Mouse (Mus musculus) spleen, adult 2 months (tissue): ENCODE results near the gene Hmox1. TPM values are rescaled to one million over a fixed set of nuclear protein-coding genes. Genes with fewer than 3 reads are reported as not detected.
A peak's percentile ranks its signal among the peaks of the same experiment; 100 is the strongest.

Experiments used
- DNase-seq, 2 experiments: peaks; one replicate each; pipeline versions ENCODE4 v3.0.0 to v3.0.0-alpha.2; 2012 to 2021; ENCODE audit warnings: low spot score in 2 of 2, low read depth in 1 of 2
- H3K27ac ChIP-seq: fragments of 200-500 bp; 2 replicates; pipeline ENCODE4 v1.5.1; 2012; ENCODE audit warnings: low read length, inconsistent platforms; ENCODE audit not compliant: insufficient read depth
- H3K27me3 ChIP-seq: fragments of 200-500 bp; 2 replicates; pipeline ENCODE4 v1.6.1; 2012; ENCODE audit warnings: mild to moderate bottlenecking, moderate library complexity, low read length, inconsistent platforms; ENCODE audit not compliant: control insufficient read depth, insufficient read depth
- H3K36me3 ChIP-seq: fragments of 200-500 bp; 2 replicates; pipeline ENCODE4 v1.6.1; 2012; ENCODE audit warnings: mild to moderate bottlenecking, low read length, inconsistent platforms; ENCODE audit not compliant: control insufficient read depth, insufficient read depth
- H3K4me1 ChIP-seq: fragments of 200-500 bp; 2 replicates; pipeline ENCODE4 v1.6.1; 2011; ENCODE audit warnings: inconsistent platforms; ENCODE audit not compliant: control insufficient read depth, insufficient read depth, insufficient read length
- H3K4me3 ChIP-seq: fragments of 200-500 bp; 2 replicates; pipeline ENCODE4 v1.5.1; 2011; ENCODE audit warnings: mild to moderate bottlenecking, inconsistent platforms; ENCODE audit not compliant: insufficient read depth, insufficient read length; ENCODE audit errors: extremely low read depth
- CTCF ChIP-seq: fragments of 200-500 bp; IDR thresholded peaks from 2 replicates; pipeline ENCODE4 v1.5.1; 2011; ENCODE audit warnings: mild to moderate bottlenecking, inconsistent platforms; ENCODE audit not compliant: insufficient read depth, insufficient read length, insufficient replicate concordance; ENCODE audit errors: extremely low read depth
- POLR2A ChIP-seq: fragments of 200-500 bp; IDR thresholded peaks from 2 replicates; pipeline ENCODE4 v1.6.1; 2011; ENCODE audit warnings: low read depth, low read length, inconsistent platforms
- WGBS: fragments of 180-500 bp; shearing (Covaris S2); methylation state at CpG from one replicate; pipeline ENCODE4 v1.1.7; 2018; 5-methylcytosine and 5-hydroxymethylcytosine counted together
- polyA plus RNA-seq: library from polyadenylated mRNA; depleted of rRNA; stranded (reverse); fragments of >200 nt; gene quantifications from 2 replicates; pipeline ENCODE4 v1.2.3, GENCODE M21; 2012

Hmox1 gene
- polyA plus RNA-seq, 1 experiment, result 386 TPM

- H3K27ac ChIP-seq, result no peak overlapping the region
- H3K4me1 ChIP-seq, result peaks cover 12% of the 10 kb centered on the region; the same call in 1 of the 2 replicates
- no peak for DNase-seq
- H3K27me3 ChIP-seq, result no peaks in the 10 kb centered on the region; the same call in 1 of the 2 replicates
- no peaks in the 10 kb centered on the region for H3K36me3 ChIP-seq
- TF ChIP-seq POLR2A, result no peak
- TF ChIP-seq CTCF, result no peak
- no peak overlapping the region for H3K4me3 ChIP-seq
Observed at GRCm38 (mm10) chr8:75087127-75087526, 6.3 kb upstream of the Hmox1 start.

- DNase-seq, result peak in 1 of 2 experiments; percentile 19
- H3K36me3 ChIP-seq, result no peaks in the 10 kb centered on the region
- WGBS, result 13% methylated on average over 6 of the region's 6 CpGs
- no peak for TF ChIP-seq POLR2A
- TF ChIP-seq CTCF, result no peak
- no peak overlapping the region for H3K27ac ChIP-seq
- peaks cover 8% of the 10 kb centered on the region; the same call in 1 of the 2 replicates for H3K4me1 ChIP-seq
- H3K4me3 ChIP-seq, result no peak overlapping the region
- no peaks in the 10 kb centered on the region; the same call in 1 of the 2 replicates for H3K27me3 ChIP-seq
Observed at GRCm38 (mm10) chr8:75088989-75089881, 4.2 kb upstream of the Hmox1 start.

- H3K27ac ChIP-seq, result no peak overlapping the region
- no peak for DNase-seq
- H3K4me3 ChIP-seq, result no peak overlapping the region
- 87% methylated on average over 4 of the region's 4 CpGs for WGBS
- TF ChIP-seq CTCF (no peak), POLR2A (no peak)
- peaks cover 8% of the 10 kb centered on the region; the same call in 1 of the 2 replicates for H3K4me1 ChIP-seq
- no peaks in the 10 kb centered on the region for H3K36me3 ChIP-seq
- H3K27me3 ChIP-seq, result no peaks in the 10 kb centered on the region; the same call in 1 of the 2 replicates
Observed at GRCm38 (mm10) chr8:75090781-75091365, 2.5 kb upstream of the Hmox1 start.

- WGBS, result 87% methylated on average over 4 of the region's 4 CpGs
- TF ChIP-seq CTCF (no peak), POLR2A (no peak)
- Histone ChIP-seq H3K27ac (no peak overlapping the region), H3K36me3 (no peaks in the 10 kb centered on the region), H3K4me3 (no peak overlapping the region), H3K27me3 (no peaks in the 10 kb centered on the region; the same call in 1 of the 2 replicates), H3K4me1 (no peaks in the 10 kb centered on the region)
- DNase-seq, result no peak
Observed at GRCm38 (mm10) chr8:75102956-75103355, 9.5 kb downstream of the Hmox1 start.

GRCm38 (mm10) chr8:75103376-75103878 lies 10.0 kb downstream of the Hmox1 start:
- no peak for TF ChIP-seq POLR2A
- no peak for TF ChIP-seq CTCF
- DNase-seq, result no peak
- H3K4me3 ChIP-seq, result no peak overlapping the region

GRCm38 (mm10) chr8:75108527-75109235 lies 15.3 kb downstream of the Hmox1 start:
- H3K36me3 ChIP-seq, result peaks cover 2% of the 10 kb centered on the region; the same call in 1 of the 2 replicates
- peak overlapping the region; percentile 89 for H3K27ac ChIP-seq
- H3K4me1 ChIP-seq, result peaks cover 4% of the 10 kb centered on the region; the same call in 1 of the 2 replicates
- H3K4me3 ChIP-seq, result peak overlapping the region; percentile 84
- H3K27me3 ChIP-seq, result no peaks in the 10 kb centered on the region
- peak; percentile 97 for TF ChIP-seq CTCF
- no peak for TF ChIP-seq POLR2A
- DNase-seq, result peak; percentile 63 to 81
- under 1% methylated on average over 9 of the region's 9 CpGs for WGBS

More at GRCm38 (mm10) chr8:75103376-75103878, 10.0 kb downstream of the Hmox1 start:
- Histone ChIP-seq H3K4me1 (no peaks in the 10 kb centered on the region), H3K27me3 (no peaks in the 10 kb centered on the region; the same call in 1 of the 2 replicates), H3K36me3 (no peaks in the 10 kb centered on the region), H3K27ac (no peak overlapping the region)
- WGBS, result 75% methylated on average over 8 of the region's 8 CpGs
